Mouse (Mus musculus) heart, embryonic 13.5 days (tissue): ENCODE data around the gene Zfp750. TPM values are rescaled to one million over a fixed set of nuclear protein-coding genes. Genes with fewer than 3 reads are reported as not detected.

Experiments
- ATAC-seq: fragments of 200-750 bp; cut with Nextera tagmentation; 2 replicates; pipeline ENCODE4 v1.8.0; 2017; ENCODE audit warnings: moderate TSS enrichment; ENCODE audit not compliant: insufficient number of reproducible peaks, low FRiP score, low TSS enrichment; ENCODE audit errors: extremely low read depth
- H3K27ac ChIP-seq: fragments of 300-500 bp; sonication (generic); replicated peaks from 2 replicates; pipeline ENCODE4 v1.5.1; 2015; ENCODE audit warnings: moderate library complexity, mild to moderate bottlenecking, inconsistent platforms
- H3K27me3 ChIP-seq: fragments of 300-500 bp; sonication (generic); replicated peaks from 2 replicates; pipeline ENCODE4 v1.6.1; 2015; ENCODE audit warnings: mild to moderate bottlenecking, inconsistent platforms
- H3K36me3 ChIP-seq: fragments of 300-500 bp; sonication (generic); 2 replicates; pipeline ENCODE4 v1.6.1; 2015; ENCODE audit warnings: mild to moderate bottlenecking, inconsistent platforms
- H3K4me1 ChIP-seq: fragments of 300-500 bp; sonication (generic); 2 replicates; pipeline ENCODE4 v1.6.1; 2015; ENCODE audit warnings: inconsistent platforms
- H3K4me2 ChIP-seq: fragments of 300-500 bp; sonication (generic); 2 replicates; pipeline ENCODE4 v1.6.1; 2015; ENCODE audit warnings: inconsistent platforms, mild to moderate bottlenecking, moderate library complexity
- H3K4me3 ChIP-seq: fragments of 300-500 bp; sonication (generic); 2 replicates; pipeline ENCODE4 v1.5.1; 2015; ENCODE audit warnings: moderate library complexity, mild to moderate bottlenecking, inconsistent platforms
- H3K9ac ChIP-seq: fragments of 300-500 bp; sonication (generic); 2 replicates; pipeline ENCODE4 v1.6.1; 2015; ENCODE audit warnings: inconsistent platforms, mild to moderate bottlenecking, moderate library complexity
- H3K9me3 ChIP-seq: fragments of 300-500 bp; sonication (generic); 2 replicates; pipeline ENCODE4 v1.6.1; 2016; ENCODE audit warnings: inconsistent platforms
- WGBS: fragments of 180-500 bp; shearing (Covaris S2); methylation state at CpG from one replicate; pipeline ENCODE4 v1.1.7; 2015; ENCODE audit warnings: mixed read lengths; 5-methylcytosine and 5-hydroxymethylcytosine counted together
- polyA plus RNA-seq: library from polyadenylated mRNA; unstranded; fragments of >200 nt; fragmentation: Nextera tagmentation; extraction: Ambion mirVana; gene quantifications from 2 replicates; pipeline ENCODE4 v1.2.1, GENCODE M21; 2015

The Zfp750 gene
- polyA plus RNA-seq, 1 experiment from 2014 or later = 0.37 TPM

GRCm38 (mm10) chr11:121508478-121508877, 10.7 kb downstream of the Zfp750 start:
- H3K9me3 ChIP-seq = no peaks in the 10 kb centered on the region
- H3K36me3 ChIP-seq = peaks cover 30% of the 10 kb centered on the region
- H3K27ac ChIP-seq = no peak overlapping the region
- H3K4me1 ChIP-seq = no peaks in the 10 kb centered on the region; the same call in 1 of the 2 replicates
- 59% methylated on average over 4 of the region's 4 CpGs for WGBS
- H3K4me2 ChIP-seq = no peak overlapping the region
- no peaks in the 10 kb centered on the region for H3K27me3 ChIP-seq
- no peak overlapping the region for H3K9ac ChIP-seq
- no peak for ATAC-seq
- no peak overlapping the region for H3K4me3 ChIP-seq

- H3K27ac ChIP-seq = 0 out of 2 replicates have a peak overlapping the region, but pooled peaks have one; percentile 15
- ATAC-seq = no peak
- no peak overlapping the region for H3K9ac ChIP-seq
- H3K27me3 ChIP-seq = no peaks in the 10 kb centered on the region
- no peaks in the 10 kb centered on the region for H3K9me3 ChIP-seq
- no peak overlapping the region for H3K4me2 ChIP-seq
- peaks cover 60% of the 10 kb centered on the region for H3K36me3 ChIP-seq
- H3K4me3 ChIP-seq = no peak overlapping the region
- WGBS = 66% methylated on average over 4 of the region's 4 CpGs
- H3K4me1 ChIP-seq = peaks cover 24% of the 10 kb centered on the region
Measured at GRCm38 (mm10) chr11:121502000-121502860, 16.9 kb downstream of the Zfp750 start.

GRCm38 (mm10) chr11:121501525-121501924, 17.6 kb downstream of the Zfp750 start:
- 49% methylated on average over 4 of the region's 4 CpGs for WGBS
- H3K27ac ChIP-seq = 0 out of 2 replicates have a peak overlapping the region, but pooled peaks have one; percentile 15

GRCm38 (mm10) chr11:121500595-121500994, 18.5 kb downstream of the Zfp750 start:
- H3K27me3 ChIP-seq = no peaks in the 10 kb centered on the region
- peak overlapping the region; percentile 28; the same call in 1 of the 2 replicates for H3K27ac ChIP-seq
- peaks cover 54% of the 10 kb centered on the region for H3K36me3 ChIP-seq
- peaks cover 25% of the 10 kb centered on the region for H3K4me1 ChIP-seq
- no peak for ATAC-seq
- no peak overlapping the region for H3K4me2 ChIP-seq
- no peaks in the 10 kb centered on the region for H3K9me3 ChIP-seq
- H3K4me3 ChIP-seq = no peak overlapping the region
- no peak overlapping the region for H3K9ac ChIP-seq

More at GRCm38 (mm10) chr11:121501525-121501924, 17.6 kb downstream of the Zfp750 start:
- Histone ChIP-seq H3K9ac (no peak overlapping the region), H3K27me3 (no peaks in the 10 kb centered on the region), H3K9me3 (no peaks in the 10 kb centered on the region), H3K4me2 (no peak overlapping the region), H3K36me3 (peaks cover 63% of the 10 kb centered on the region), H3K4me1 (peaks cover 24% of the 10 kb centered on the region), H3K4me3 (no peak overlapping the region)
- no peak for ATAC-seq

GRCm38 (mm10) chr11:121490651-121491050, 28.5 kb downstream of the Zfp750 start:
- Histone ChIP-seq H3K4me2 (no peak overlapping the region), H3K4me3 (no peak overlapping the region), H3K27ac (no peak overlapping the region), H3K4me1 (peaks cover 8% of the 10 kb centered on the region), H3K9me3 (no peaks in the 10 kb centered on the region), H3K36me3 (peaks cover 21% of the 10 kb centered on the region; the same call in 1 of the 2 replicates), H3K9ac (no peak overlapping the region), H3K27me3 (no peaks in the 10 kb centered on the region)
- no peak for ATAC-seq

GRCm38 (mm10) chr11:121485882-121486281, 33.3 kb downstream of the Zfp750 start:
- Histone ChIP-seq H3K36me3 (0 out of 2 replicates have a peak, but pooled peaks cover 8% of the 10 kb centered on the region), H3K27me3 (no peaks in the 10 kb centered on the region), H3K9me3 (no peaks in the 10 kb centered on the region), H3K4me2 (no peak overlapping the region), H3K4me1 (0 out of 2 replicates have a peak, but pooled peaks cover 3% of the 10 kb centered on the region), H3K4me3 (no peak overlapping the region), H3K27ac (no peak overlapping the region), H3K9ac (no peak overlapping the region)
- no peak for ATAC-seq
- 75% methylated on average over 9 of the region's 9 CpGs for WGBS

GRCm38 (mm10) chr11:121481129-121481528, 38.0 kb downstream of the Zfp750 start:
- Histone ChIP-seq H3K4me3 (no peak overlapping the region), H3K27ac (no peak overlapping the region), H3K4me2 (no peak overlapping the region), H3K9me3 (no peaks in the 10 kb centered on the region), H3K4me1 (no peaks in the 10 kb centered on the region), H3K27me3 (no peaks in the 10 kb centered on the region), H3K9ac (no peak overlapping the region), H3K36me3 (peaks cover 26% of the 10 kb centered on the region)
- 81% methylated on average over 2 of the region's 2 CpGs for WGBS
- no peak for ATAC-seq

GRCm38 (mm10) chr11:121479476-121480203, 39.5 kb downstream of the Zfp750 start:
- Histone ChIP-seq H3K9me3 (no peaks in the 10 kb centered on the region), H3K27me3 (no peaks in the 10 kb centered on the region), H3K4me2 (no peak overlapping the region), H3K4me3 (no peak overlapping the region), H3K27ac (no peak overlapping the region), H3K4me1 (no peaks in the 10 kb centered on the region), H3K9ac (no peak overlapping the region), H3K36me3 (peaks cover 29% of the 10 kb centered on the region)
- ATAC-seq = no peak
- 83% methylated on average over 15 of the region's 15 CpGs for WGBS

- H3K4me2 ChIP-seq = no peak overlapping the region
- no peak overlapping the region for H3K27ac ChIP-seq
- H3K9me3 ChIP-seq = no peaks in the 10 kb centered on the region
- peaks cover 27% of the 10 kb centered on the region for H3K36me3 ChIP-seq
- no peak overlapping the region for H3K9ac ChIP-seq
- H3K4me1 ChIP-seq = no peaks in the 10 kb centered on the region
- H3K27me3 ChIP-seq = no peaks in the 10 kb centered on the region
- ATAC-seq = no peak
- 31% methylated on average over 9 of the region's 9 CpGs for WGBS
- no peak overlapping the region for H3K4me3 ChIP-seq
Measured at GRCm38 (mm10) chr11:121475699-121476415, 43.3 kb downstream of the Zfp750 start.

GRCm38 (mm10) chr11:121474831-121475230, 44.3 kb downstream of the Zfp750 start:
- WGBS = 81% methylated on average over 3 of the region's 3 CpGs
- no peaks in the 10 kb centered on the region for H3K27me3 ChIP-seq
- no peak overlapping the region for H3K4me2 ChIP-seq
- H3K4me1 ChIP-seq = no peaks in the 10 kb centered on the region
- H3K27ac ChIP-seq = no peak overlapping the region
- no peak overlapping the region for H3K9ac ChIP-seq
- H3K4me3 ChIP-seq = no peak overlapping the region
- H3K9me3 ChIP-seq = no peaks in the 10 kb centered on the region
- H3K36me3 ChIP-seq = peaks cover 32% of the 10 kb centered on the region
- no peak for ATAC-seq

- Histone ChIP-seq H3K27ac (no peak overlapping the region), H3K9ac (no peak overlapping the region), H3K27me3 (no peaks in the 10 kb centered on the region), H3K9me3 (no peaks in the 10 kb centered on the region), H3K4me1 (no peaks in the 10 kb centered on the region), H3K4me3 (no peak overlapping the region), H3K4me2 (no peak overlapping the region), H3K36me3 (peaks cover 52% of the 10 kb centered on the region)
- WGBS = 88% methylated on average over 6 of the region's 6 CpGs
- no peak for ATAC-seq
Measured at GRCm38 (mm10) chr11:121467408-121467807, 51.7 kb downstream of the Zfp750 start.
